Mouse (Mus musculus): ENCODE results near the gene Myo19.

DNA sequence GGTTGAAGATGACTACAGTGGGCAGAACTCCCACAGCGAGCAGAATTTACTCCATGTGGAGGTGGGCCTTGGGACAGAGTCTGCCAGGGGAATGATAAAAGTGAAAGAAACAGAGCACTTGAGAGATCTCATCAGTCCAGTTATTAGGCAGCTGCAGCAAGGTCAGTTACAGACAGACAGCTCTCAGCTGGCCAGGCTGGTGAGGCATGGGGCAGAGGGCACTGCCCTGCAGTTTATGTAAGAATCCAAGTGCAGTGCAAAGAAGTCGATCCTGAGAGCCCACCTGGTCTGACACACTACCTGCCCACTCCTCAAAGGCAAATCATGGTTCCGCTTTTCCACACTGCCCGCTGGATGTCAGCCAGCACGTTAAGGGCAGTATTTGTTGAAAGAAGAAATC is 6.3 kb downstream of the Myo19 start:
- TF ChIP-seq CTCF (IDR thresholded peaks at IDR 0.05; ENCODE audit: borderline replicate concordance, insufficient read depth, low read length): no peak
- TF ChIP-seq POLR2A (IDR thresholded peaks at IDR 0.05; ENCODE audit: low read depth, low read length): no peak
